Mouse (Mus musculus): ENCODE results near the gene Mbtd1.

Mbtd1 gene

DNA sequence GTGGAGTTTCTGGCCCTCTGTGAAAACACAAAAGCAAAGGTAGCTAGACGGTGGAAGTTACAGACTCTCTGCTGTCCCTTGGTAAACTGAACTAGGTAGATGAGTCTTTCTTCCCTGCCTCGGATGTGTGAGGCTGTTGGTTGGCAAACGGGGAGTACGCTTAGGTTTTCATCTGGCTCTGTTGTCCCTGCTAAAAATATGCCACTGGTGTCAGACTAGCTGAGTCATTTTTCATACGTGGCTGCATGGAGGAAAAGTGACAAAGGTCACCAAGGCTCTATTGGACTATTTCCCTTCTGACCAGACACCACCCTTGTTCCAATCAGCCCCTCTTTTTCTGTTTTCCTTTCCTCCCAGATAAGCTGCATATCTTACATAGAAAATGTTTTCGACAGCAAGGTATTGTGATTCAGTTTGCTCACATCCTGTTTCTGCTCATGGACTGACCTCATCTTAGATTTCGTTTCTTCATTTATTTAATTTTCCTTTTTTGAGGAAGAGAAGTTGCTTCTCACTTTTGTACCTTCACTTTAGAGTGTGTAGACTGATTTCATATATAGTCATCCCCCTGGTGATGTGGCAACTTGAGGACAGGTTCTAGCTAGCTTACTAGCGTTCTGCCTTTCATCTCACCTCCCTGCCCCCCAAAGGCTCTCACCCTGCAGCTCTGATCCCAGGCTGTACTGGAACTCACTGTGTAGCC is 102.1 kb downstream of the Mbtd1 start:
- DNase-seq = peak; percentile 32

DNA sequence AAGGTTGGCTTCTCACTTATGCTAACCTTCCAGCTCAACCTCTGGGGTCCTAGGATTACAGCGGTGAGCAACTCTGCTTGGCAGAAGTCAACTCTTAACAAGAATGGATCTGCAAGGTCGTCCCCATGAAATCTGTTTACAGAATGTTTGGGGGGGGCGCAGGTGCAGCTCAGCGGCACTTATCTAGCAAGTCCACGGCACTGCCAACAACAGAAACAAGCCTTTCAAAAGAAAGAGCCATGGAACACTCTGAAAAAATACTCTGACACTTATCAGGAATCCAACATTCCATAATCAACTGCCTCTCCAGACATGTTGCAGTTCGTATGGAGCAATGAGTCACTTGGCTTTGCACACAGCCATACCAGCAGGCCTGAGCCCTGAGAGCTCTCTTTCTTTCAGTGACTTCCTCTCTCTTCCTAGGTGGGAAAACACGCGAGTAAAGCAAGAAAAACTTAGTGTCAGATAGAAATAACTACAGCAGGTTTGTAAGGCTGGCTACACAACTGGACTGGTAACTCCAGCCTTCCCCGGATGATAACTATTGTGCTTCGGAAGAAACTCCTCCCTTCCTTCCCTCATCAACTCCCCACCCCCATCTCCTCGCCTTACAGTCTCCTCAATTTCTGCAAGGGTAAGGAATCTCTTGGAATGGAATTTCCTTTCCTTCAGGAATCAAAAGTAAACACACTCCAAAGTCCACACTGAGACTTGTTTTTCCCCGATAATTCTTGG is 102.8 kb downstream of the Mbtd1 start:
- DNase-seq = peak; percentile 56

DNA sequence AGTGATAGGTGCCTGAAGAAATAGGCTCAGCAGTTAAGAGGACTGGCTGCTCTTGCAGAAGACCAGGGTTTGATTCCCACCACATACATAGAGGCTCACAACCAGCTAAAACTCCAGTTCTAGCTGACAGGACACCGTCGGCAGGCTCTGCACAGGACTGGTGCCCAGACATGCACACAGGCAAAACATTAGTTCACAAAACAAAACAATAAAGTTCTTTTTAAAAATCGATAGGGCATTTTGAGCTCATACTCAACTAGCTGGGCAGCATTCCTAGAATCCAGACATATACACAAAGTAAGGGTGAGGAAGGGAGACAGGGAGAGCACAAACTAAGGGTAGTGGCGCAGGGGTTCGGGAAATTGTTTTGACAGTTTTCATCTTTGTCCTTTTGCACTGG is 108.9 kb downstream of the Mbtd1 start:
- DNase-seq = peak; percentile 6

DNA sequence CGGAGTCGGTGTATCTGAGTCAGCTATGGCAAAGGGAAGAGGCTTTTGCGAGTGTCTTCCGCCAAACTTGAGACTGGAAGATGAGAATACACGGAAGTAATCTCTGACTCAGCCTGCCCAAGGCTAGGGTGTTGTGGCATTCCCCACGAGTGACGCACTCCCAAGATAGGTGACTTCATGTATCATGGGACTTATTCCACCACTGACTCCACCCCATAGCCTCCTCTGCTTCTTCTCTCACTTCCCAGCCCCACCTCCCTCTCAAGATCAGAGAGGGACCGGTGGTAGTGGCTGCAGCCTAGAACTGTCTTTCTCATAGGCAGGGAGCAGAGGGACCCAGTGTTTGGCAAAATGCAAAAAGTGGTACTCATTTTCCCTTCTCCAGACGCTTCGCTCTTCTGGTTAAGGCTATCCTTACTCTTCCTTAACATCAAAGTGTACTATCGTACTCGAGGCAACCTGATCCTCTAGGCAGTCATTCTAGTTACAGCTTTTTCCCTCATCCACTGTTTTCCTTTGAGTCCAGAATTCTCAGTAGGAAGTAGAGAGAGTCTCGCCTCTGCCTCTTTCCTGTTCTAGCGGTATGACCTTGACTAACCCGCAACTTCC is 109.6 kb downstream of the Mbtd1 start:
- DNase-seq = peak; percentile 97

DNA sequence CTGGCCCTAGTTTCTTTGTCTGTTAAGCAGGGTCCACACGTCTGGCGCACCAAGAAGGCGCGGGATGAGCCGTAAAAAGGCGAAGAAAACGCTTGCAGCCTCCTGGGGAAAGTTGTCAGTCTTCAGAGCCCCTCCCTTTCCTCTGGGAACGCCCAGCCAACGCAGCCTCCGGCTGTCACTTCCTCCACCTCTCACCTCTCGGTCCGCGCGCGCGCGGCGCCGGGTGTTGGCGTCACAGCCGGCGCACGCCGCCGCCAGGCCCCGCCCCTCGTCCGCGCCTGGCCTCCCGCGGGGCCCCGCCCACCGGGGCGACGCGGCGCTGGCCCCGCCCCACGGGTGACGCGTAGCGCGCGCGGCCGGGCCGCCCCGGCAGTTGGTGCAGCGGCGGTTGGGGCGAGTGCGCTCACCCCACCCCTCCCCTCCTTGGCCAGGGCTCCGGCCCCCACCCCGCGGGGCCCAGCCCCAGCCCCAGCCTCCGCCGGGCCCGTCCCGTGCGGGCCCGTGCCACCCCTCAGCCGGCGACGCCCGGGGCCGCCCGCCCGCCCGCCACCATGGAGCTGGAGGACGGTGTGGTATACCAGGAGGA is 110.2 kb downstream of the Mbtd1 start, which contains the start of gene Spag9:
Spag9 (plus strand) TSS at position 372 of the 586 bp plus-strand sequence.
- DNase-seq = peak; percentile 95

Data from lung, postnatal 36 days (tissue).